Mouse (Mus musculus): Measurements from ENCODE around the gene Arl10.
A peak's percentile ranks its signal among the peaks of the same experiment; 100 is the strongest.

The Arl10 gene

DNA sequence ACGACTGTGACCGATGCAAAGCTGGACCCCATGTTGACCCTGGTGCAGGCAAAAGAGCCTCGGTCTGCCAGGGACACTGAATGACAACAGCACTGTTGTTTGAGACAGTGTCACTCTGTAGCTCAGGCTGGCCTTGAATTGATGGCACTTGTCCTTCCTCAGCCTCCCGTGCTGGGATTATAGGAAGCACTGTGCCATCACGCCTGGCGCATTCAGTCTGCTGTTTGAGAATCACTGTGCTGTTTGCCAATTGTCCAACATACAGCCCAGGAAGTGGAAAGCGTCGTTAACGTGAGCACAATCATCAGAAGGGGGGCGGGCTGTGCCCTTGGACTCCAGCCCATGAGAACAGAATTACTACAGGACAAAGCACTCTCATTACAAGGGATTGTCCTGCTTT lies 7.3 kb downstream of the Arl10 start:
- DNase-seq (ENCODE audit: low read depth, low spot score) = no peak

DNA sequence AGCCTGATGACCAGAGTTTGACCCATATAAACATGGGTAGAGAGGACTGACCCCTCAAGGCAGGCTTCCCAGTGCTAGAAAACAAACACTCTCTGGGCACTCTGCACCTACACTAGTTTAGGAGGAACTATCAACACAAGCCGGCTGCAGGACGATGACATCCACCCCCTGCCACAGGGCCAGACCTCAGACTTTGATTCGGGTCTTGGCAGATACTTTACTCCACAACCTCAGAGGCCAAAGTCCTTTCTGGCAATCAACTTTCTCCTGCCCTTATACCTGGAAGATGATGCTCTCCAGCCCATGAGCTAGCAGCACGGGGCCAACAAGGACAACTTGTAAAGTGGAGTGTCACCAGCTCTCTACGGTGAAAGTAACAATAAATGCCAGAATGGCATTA lies 8.0 kb downstream of the Arl10 start:
- DNase-seq (ENCODE audit: low read depth, low spot score) = no peak

DNA sequence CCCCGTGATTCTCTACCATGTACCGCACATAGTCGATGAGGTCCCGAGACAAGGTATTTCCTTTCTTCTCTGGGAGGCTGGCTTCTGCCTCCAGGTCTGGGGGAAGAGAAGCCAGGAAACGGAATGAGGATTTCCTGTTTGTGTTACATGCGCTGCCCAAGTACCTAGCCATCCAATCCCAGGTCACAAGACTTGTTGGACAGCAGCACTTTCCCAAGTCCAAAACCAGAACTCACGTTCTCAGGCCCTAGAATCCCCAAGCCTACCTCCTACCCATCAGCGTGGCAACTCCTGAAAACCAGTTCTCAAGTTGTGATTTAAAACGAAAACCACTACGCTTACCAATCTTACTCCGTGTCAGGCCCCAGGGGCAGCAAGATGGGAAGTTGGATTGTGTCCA lies 11.0 kb downstream of the Arl10 start:
- no peak for DNase-seq (ENCODE audit: low read depth, low spot score)

DNA sequence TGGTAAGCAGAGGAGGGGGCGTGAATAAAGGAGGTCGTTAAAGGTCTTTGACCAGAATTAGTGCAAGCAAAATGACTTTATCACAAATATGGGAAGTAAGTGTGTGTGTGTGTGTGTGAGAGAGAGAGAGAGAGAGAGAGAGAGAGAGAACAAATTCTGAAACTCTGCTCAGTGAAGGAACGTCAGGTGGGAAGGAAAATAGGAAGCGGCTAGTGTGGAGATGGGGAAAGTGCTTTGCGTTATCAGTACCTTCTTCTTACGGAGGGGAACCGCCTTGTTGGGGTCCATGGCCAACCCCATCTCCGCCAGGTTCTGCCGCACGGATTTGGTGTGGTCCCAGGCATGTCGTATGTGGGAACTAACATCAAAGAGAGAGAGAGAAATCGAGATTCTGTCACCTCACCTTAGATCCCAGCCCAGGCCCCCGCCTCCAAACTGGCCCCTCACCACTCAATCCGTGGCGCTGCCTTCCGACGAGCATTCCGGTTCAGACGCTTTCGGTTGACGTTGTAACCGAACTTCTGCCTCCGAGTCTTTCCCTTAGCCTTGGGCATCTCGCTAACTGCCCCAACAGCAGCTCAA lies 14.7 kb downstream of the Arl10 start:
- no peak for DNase-seq (ENCODE audit: low read depth, low spot score)

DNA sequence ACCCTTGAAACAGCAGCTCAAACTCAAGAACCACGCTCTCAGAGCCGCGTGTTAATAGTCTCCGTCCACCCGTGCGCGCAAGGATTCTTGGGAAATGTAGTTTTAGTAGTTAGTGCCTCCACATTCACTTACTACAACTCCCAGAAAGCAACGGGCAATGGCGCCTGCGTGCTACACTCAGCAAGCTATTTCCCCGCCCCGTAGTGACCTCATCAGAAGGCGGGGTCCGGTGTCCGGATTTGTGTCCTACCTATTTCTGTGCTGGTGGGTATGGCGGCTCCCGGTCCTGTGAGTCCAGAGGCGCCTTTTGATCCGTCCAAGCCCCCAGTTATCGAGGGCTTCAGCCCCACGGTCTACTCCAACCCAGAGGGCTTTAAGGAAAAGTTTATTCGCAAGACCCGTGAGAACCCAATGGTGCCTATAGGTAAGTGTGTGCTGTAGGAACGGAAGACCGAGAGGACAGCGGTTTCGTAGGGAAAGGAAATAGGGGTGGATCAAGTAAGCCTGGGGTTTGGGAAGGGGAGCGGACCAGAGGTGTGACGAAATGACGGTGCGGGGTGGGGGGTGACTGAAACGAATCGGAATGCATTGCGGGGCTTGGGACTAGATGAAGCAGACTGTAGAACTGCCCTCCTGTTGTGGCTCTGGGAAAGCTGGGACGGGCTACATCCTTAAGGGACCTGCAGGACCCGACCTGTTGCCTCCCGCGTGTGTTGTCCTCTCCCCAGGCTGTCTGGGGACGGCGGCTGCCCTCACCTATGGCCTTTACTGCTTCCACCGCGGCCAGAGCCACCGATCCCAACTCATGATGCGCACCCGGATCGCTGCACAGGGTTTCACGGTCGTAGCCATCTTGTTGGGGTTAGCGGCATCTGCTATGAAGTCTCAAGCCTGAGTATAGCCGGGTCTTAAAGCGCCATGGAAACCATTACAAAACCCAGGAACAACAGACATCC lies 15.5 kb downstream of the Arl10 start, which contains the start of the genes Nop16 and Higd2a:
Nop16 (minus strand) TSS at position 95 of the 956 bp plus-strand sequence.
Higd2a (plus strand) TSS at position 212 of the 956 bp plus-strand sequence.
- peak; percentile 99 for DNase-seq (ENCODE audit: low read depth, low spot score)

DNA sequence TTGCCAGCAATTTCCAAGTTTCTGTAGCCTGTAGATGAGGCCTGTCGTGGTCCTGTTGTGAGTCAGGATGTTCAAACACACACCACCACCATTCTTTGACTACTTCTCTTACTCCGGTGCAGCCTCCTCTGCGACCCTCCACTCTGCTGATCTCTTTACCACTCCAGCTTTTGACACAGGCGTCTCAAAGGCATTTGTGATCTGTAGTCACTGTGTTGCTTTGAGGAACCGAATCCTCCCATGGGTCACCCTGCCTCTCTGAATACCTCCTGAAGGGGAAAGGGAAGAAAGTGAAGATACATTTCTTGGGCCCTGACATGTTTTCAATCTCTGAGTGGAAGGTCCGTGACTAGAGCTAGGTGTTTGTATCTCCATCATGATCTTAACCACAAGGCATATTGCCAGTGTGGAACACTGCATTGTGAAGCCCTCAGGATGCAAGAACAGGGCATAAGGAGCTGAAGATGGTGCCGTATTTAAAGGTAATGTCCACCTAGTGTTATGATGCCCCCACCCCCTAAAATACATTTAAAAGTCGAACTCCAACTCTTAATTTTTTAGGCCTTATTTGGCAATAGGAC lies 17.1 kb downstream of the Arl10 start:
- no peak for DNase-seq (ENCODE audit: low read depth, low spot score)

DNA sequence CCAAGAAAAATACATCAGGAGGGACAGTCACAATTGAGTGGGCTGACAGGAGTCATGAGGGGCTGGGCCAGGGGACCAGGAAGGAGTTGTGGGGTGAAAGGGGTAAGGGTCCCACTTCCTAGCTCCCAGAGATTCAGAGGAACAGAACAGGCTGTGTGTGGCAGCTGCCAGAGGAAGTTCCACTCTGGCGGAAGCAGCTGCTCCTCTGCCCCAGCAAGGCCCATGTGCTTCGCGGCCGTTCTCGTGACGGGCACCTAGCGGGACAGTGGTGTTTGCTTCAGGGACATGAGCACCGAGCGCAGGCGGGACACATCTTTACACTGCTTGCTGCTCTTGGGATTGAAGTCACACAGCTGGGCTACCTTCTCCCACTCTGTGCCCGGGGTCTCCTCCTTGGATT lies 18.8 kb downstream of the Arl10 start:
- DNase-seq (ENCODE audit: low read depth, low spot score) = no peak

DNA sequence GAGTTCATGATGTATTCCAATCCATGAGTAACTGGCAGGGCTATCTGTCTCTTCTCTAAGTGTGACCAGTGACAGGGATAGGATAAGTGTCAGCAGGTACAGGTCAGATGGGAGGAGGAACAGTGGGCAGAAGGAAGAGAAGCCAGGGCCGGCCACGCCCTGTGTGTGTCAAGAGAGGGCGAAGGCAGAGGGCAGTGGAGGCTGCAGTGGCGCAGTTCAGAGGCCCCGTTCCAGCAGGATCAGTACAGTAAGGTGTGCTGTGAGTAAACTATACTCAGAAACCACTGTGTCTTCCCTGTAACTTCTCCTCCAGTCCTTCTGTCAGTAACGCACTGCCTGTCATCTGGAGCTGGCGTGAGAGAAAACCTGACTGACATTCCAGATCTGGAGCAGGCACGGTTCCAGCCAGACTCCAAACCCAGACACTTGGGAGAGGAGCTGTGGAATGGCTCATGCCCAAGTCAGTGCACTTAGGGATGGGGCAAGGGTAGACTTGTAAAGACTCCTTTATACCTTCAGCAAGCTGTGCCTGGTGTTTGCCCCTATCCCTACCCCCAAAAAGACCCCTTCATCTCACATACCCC lies 21.4 kb downstream of the Arl10 start:
- no peak for DNase-seq (ENCODE audit: low read depth, low spot score)

DNA sequence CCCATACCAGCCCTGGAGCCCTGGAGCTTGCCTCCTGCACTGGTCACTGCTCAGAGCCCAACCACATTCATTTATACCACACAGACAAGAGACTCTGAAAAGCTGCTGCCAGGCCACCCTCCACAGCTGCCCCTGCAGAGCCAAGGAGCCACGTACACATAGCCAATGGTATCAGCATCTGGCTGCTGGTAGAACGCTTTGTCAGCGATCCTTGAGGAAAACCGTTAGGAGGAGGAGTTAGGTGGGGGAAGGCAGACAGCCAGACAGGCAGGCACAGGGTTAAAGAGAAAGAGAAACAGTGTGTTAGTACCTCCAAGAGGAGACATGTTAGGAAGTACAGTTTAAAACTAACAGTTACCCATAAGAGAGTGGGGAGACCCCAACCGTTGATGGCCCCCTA lies 22.1 kb downstream of the Arl10 start:
- DNase-seq (ENCODE audit: low read depth, low spot score) = no peak

DNA sequence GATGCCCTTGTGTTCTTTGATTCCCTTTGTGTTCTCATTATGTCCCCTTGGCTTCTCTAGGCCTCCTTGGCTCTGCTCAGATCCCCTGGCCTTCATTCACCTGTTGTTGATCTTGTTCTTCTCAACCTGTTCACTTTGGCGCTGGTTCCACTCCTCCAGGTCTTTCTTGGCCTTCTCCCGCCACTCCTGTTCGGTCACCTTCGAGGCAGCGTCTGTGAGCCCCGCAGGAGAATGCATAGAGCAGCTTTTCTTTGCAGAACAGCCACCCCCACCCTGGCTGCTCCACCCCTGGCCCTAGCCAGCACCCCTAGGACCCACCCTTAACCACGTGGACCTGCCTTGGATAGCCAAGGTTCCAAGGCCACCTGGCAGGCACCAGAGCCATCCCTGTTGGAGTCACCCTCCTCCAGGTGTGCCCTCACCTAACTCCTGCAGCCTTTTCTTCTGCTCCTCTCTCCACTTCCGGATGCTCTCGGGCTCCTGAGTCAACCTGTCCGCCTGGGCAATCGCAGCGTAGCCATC lies 23.9 kb downstream of the Arl10 start:
- no peak for DNase-seq (ENCODE audit: low read depth, low spot score)

DNA sequence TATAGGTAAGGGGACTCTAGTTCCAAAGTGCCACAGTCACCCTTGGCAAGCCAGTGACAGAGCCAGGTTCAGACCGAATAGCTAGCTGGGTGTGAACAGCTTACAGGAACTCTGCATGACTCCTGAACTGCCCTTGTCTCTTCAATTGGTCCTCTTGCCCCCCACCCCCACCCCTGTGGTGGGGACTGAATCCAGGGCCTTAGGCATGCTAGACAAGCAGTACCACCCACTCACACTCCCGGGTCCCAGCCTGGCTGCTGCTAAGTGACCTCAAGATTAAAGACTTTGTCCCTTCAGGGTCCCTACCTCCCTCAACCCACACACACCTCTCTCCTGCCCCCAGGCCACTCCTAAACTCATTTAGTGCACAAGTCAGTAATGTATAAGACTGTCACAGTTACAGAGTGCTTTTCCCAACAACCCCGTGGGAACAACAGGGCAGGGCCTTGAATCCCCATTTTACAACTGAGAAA lies 27.9 kb downstream of the Arl10 start:
- DNase-seq (ENCODE audit: low read depth, low spot score) = peak; percentile 76

DNA sequence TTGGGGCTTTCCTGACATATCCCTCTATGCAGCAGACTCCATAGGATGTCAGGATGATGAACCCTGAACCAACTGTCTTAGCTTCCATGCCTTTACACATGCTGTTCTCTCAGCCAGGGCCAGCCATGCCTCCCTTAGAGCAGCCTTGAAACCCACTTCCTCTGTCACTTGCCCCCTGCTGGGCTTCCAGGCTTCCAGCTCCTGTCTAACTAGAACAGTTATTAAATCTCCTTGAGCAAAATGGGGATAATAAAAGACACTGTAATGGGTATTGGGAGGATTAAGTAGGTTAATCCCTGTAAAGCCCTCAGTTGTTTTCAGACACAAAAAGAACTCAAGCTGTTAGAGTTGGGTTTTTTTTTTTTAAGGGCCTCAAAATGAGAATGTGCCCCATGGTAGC lies 28.7 kb downstream of the Arl10 start:
- DNase-seq (ENCODE audit: low read depth, low spot score) = peak; percentile 83

DNA sequence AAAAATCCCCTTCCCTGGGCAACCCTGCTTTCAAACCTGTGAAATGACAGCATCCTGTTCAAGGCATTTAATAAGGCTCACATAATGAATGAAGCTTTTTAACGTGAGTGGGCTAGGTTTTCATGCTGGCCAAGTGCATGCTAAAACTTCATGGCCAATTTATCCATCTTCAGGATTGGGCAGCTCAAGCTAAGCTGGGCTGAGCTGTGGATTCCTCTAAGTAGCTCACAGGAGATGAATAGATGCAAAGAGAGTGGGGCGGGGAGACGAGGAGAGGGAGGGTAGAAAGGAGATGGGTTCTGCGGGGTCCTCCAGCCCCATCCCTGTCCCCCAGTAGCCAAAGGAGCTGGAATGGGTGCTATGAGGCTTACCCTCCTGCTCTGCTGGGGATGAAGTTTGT lies 29.4 kb downstream of the Arl10 start:
- no peak for DNase-seq (ENCODE audit: low read depth, low spot score)

DNA sequence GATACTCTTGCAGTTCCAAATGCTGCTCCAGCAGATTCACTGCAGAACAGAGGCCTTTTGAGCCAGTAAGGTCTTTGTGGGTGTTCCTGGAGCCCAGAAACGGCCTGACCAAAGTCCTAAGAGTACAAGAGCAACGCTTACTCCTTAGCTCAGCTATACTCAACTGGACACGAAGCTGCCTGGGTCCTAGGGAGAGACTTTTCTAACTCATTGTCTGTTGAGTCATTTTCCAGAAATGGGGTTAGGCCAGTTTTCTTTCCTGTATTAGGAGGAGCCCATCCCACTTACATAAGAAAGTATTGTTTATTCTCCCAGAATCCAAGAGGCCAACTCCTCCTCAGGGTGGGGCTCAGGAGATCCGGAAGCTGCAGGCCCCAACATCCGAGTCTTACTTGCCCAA lies 30.6 kb downstream of the Arl10 start:
- DNase-seq (ENCODE audit: low read depth, low spot score) = peak; percentile 72

DNA sequence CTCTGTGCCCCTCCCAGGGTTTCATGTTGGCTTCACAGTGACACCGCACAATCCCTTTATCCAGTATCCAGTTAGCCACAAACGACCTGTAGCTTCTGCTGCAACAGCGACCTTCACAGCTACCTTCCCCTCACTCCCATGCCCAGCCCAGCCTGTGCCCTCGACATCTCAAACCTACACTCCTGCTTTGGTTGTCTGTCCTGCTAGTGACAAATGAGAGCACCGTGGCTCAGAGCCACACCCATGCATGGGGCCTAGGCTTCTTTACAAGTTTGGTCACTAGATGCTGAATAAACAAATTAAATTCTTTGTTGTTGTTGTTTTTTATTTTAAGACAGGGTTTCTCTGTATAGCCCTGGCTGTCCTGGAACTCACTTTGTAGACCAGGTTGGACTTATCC lies 32.4 kb downstream of the Arl10 start:
- no peak for DNase-seq (ENCODE audit: low read depth, low spot score)

DNA sequence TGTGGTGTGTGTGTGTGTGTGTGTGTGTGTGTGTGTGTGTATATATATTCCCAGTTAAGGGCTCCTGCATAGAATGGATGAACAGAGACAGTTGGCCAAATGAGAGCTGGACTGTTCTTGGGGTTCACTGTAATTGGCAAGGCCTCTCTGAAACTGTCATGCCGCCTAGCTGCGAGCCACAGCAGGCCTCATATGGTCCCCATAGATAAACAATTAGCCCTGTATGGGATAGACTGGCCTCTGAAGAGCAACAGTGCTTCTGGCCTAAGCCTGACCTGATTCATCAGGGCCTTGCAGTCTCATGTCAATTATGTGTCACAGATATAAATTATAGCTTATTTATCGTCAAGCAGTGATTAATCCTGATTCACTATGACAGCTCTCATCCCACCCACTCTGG lies 33.2 kb downstream of the Arl10 start:
- DNase-seq (ENCODE audit: low read depth, low spot score) = no peak

DNA sequence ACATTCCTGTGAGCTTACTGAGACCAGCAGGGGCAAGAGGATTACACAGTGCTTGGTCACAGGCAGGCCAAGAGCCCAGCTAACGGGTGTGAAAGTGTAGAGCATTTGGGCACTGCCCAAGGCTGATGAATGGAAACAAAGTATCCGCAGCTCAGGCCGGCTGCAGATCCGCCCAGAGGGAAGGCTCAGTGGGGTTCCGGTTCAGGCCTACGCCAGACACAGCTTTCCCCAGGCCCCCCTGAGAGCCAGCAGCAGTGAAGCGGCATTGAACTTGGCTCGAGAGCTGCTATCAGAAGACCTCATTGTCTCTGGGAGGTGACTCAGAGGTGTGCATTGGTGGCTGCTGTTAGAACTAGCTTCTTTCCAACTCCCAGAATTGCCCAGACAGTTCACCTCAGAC lies 33.9 kb downstream of the Arl10 start:
- peak; percentile 65 for DNase-seq (ENCODE audit: low read depth, low spot score)

DNA sequence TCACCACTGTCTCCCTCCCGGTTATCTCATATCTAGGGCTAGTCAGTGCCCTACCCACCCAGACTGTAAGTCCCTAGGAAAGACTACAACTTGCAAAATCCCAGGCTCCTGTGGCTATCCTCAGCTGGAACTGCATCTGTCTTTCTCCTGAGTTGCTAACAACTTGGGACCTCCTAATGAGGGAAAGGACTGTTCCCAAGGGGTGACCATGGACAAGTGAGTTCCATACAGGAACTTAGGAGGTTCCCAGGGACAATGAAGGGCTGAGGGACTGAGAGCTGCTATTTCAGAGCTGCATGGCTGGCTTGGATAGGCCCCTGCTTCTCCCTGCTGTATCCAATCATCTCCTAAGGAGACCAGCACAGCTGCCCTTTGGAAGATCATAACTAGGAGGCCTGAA lies 34.5 kb downstream of the Arl10 start:
- no peak for DNase-seq (ENCODE audit: low read depth, low spot score)

DNA sequence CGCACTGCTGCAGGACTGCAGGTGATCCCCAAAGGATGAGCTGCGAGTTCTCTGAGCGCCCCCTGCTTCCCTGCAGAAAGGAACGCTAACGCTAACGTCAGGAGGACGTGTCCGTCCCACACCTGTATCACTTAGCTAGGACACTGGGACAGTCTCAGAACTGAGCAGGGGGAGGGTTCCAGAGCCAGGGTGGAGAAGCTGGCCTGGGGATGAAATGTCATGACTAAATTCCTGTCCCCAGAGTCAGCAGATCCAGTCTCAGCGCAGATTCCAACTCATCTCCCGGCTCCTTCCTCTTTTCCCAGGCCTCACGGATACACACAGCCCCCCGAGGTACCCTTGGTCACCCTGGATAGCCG lies 35.8 kb downstream of the Arl10 start:
- peak; percentile 26 for DNase-seq (ENCODE audit: low read depth, low spot score)

DNA sequence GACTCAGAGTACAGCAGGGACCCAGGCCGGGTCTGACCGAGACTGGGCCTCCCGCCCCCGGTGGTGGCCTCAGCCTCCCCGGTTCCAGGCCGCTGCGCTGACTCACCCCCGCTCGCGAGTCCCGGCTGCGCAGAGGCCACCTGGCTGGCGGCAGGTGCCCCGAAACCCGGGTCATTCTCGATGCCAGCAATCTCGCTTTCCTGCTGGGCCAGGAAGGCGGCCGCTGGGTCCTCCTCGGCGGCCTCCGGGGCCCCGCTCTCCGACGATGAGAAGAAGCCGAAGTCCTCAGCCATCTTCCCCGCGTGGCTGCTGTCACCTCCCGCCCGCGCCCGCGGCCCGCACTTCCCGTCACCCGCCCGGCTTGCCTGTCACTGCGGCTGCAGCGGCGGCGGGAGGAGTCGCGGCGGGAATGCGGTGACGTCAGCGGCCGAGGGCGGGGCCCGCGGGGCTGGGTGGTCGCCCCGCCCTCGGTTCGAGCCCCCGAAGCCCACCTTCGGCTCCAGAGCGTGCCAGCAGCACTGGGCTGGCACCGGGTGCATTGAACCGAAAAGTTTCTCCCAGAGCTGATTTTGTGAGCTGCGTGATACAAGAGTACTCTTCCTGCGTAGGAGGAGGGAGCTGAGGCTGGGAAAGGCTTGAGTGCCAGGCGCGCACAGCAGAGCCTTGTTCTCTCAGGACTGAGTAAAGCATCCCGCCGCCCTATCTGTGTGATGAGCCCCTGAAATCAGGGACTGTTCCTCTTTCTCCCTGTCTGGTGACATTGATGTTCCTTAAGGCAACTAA lies 36.3 kb downstream of the Arl10 start, which contains the start of gene Cltb:
Cltb (minus strand) TSS at position 373 of the 783 bp plus-strand sequence.
- DNase-seq (ENCODE audit: low read depth, low spot score) = peak; percentile 71

DNA sequence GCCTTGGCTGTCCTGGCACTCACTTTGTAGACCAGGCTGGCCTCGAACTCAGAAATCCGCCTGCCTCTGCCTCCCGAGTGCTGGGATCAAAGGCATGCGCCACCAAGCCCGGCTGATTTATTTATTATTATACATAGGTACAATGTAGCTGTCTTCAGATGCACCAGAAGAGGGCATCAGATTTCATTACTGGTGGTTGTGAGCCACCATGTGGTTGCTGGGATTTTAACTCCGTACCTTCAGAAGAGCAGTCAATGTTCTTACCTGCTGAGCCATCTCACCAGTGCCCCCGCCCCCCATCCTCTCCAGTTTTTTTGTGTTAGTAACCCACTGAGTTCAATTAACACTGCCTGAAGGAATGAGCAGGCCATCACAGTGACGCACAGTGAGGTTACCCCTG lies 38.3 kb downstream of the Arl10 start:
- peak; percentile 71 for DNase-seq (ENCODE audit: low read depth, low spot score)
